Mouse (Mus musculus) megakaryocyte, adult 5-6 weeks (primary cell): ENCODE measurements around the gene Psmd3. TPM values are rescaled to one million over a fixed set of nuclear protein-coding genes. Genes with fewer than 3 reads are reported as not detected.
"Not testable (repeated sequence)": the region's sequence is repeated elsewhere in the genome, so short reads cannot be mapped to it uniquely, and the experiment has no call there.

ENCODE experiments used
- ATAC-seq: 2 replicates; pipeline ENCODE4 v1.8.0; 2016; ENCODE audit warnings: mild to moderate bottlenecking, inconsistent platforms; ENCODE audit not compliant: poor library complexity, severe bottlenecking
- total RNA-seq, 2 experiments: library from RNA; stranded (forward) in 1 of 2; stranded (reverse) in 1 of 2; fragments of 153-499, 151-499 nt in 1 of 2; fragments of 221-1000, 200-1000 nt in 1 of 2; gene quantifications; 2 replicates each; pipeline versions ENCODE4 v1.2.3 to v1.2.4; 2015 to 2017

Gene Psmd3
- total RNA-seq, 2 experiments from 2014 or later, result 21.7 to 34.6 TPM

DNA sequence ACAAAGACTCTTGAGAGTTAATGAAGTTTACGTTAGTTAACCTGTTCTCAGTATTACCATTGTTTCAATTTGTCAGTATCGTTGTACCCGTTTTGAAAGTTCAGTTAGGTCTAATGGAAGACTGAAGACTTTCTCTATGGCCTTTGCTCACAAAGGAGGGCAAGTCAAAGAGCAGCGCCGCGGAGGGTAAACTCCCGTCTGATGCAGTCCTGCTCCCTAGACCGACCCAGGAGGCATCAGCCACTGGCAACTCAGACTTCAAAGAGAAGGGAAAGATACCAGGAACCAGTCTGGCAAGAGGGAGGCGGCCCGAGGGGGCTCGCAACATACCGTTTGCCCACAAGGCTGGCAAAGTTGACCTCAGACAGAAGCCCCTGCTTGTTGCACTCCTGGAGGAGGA is 31.3 kb downstream of the Psmd3 start:
- no peak for ATAC-seq

DNA sequence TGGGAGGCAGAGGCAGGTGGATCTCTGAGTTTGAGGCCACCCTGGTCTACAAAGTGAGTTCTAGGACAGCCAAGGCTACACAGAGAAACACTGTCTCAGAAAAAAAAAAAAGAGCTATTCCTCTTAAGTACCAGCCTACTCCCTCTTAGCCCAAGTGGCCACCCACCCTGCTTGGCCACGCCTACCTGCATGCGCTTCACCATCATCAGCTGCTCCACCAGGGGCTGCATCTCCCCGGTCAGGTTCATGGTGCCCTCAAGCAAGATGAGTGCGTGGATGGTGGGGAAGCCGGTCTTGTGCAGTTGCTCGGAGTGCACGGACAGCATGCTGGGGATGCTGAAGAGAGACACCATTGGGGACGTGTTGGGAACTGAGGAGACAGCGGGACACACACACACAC is 33.6 kb downstream of the Psmd3 start:
- ATAC-seq, result no peak

DNA sequence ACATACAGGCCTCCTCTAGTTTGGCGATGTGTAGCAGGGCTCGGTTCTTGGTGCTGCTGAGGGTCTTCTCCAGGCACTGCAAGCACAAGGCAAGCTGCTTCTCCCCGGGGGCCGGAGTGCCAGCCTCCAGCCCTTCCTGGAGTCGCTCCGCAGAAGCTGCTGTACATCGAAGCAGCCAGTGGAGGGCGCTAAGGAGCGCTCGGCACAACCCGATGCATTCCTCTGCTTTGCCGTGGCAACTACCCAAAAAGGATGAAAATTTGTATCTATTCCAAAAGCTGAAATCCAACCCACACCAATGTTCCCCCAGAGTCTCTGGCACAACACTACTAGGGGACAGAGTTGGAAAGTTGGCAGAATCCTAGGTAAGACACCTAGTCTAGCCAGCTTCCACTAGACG is 35.5 kb downstream of the Psmd3 start:
- peak; percentile 68 for ATAC-seq

DNA sequence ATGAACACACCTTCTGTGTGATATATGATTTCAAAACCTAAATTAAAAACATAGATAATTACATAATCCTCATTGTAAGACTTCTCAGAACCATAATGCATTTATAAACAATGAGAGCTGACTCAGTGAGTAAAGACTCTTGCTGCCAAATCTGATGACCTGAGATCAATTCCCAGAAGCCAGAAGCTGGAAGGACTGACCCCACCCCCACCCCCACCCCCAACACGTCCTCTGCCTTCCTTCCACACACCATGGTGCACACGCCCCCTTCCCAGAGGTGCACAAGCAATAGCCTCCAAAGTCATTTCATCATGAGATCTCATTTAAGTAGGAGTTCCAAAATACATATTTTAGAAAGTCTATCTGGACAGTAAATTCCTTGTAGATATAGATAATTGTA is 38.4 kb downstream of the Psmd3 start:
- ATAC-seq, result no peak

DNA sequence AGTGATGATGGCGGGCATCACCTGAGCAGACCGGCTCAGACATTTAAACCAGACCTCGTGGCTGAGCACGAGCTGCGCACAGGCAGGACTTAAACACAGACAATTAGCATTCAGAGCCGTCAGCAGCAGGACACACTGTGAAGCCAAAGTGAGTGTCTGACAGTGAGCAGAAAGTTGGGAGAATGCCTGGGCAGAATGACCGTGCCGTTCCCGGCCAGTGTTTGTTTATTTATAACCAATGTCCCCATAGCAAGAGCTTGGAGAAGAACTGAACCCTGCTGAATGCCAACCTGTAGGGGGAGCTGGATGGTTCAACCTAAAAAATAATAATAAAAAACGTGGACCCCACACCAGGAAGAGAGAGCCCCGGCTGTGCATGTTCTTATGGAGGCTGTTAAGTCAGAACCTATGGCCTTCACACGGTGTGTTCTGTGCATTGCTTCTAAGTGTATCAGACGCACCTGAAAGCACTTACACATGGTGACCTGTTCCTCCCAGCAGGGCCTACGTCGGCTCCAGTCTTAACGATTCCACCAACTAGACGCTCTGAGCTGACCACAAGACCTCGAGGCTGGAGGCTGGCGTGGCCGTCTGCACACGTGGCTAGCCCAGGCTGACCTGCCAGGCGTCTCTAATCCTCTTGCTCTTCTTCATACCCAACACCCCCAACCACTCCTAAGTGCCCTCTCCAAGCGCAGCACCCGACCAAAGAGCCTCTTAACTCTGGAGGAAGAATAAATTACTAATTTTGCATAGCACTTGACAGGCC is 39.3 kb downstream of the Psmd3 start:
- no peak for ATAC-seq

DNA sequence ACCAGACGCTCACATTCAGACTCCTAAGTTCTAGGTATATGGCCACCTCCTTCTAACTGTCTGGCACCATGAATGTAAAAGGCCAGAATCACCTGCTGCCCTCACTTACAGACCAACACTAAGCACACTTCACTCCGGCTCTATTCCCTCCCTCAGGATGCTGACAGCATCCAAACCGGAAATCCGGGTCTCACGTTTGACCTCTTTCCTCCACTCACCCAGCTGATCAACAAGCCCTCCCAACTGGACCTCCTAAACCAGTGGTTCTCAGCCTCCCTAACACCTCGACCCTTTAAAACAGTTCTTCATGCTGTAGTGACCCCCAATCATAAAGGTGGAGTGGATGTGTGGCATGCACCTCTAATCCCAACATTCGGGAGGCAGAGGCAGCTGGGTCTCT is 40.7 kb downstream of the Psmd3 start:
- no peak for ATAC-seq

DNA sequence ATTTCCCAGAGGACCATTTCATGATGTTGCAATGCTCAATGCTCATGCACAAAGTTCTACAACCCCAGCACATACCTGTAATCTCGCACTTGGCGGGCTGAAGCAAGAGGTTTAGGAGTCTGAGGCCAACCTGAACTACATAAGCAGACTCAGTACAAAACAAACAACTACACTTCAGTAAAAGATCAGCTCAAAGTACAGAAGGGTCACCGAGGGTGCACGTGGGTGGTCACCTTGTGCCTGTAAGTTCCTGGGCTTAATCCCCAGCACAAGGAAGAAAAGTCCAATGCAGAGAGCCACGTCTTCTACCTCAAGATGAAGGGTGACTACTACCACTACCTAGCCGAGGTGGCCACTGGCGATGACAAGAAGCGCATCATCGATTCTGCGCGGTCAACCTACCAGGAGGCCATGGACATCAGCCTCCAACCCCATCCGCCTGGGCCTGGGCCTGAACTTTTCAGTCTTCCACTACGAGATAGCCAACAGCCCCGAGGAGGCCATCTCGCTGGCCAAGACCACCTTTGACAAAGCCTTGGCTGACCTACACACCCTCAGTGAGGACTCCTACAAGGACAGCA is 43.7 kb downstream of the Psmd3 start:
- no peak for ATAC-seq

DNA sequence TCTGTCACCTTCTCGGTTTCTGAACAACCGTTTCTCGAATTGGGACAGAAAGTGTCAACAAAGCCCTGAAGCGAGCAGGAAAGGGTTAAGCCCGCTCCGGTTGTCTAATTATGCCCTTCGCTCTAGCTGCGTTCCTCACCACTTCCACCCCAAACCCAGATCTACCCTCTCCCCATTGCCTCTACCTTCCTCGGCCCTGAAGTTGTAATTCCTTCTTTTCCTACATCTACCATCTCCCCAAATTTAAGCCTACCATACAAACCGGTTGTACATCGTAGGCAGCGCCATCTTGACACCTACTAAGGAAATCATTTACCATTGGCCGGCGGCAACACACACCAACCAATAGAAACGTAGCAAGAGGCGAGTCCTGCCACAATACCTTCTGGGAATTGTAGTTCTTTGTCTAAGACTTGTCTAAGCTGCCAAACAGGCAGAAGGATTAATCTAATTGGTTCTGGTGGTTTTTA is 46.8 kb downstream of the Psmd3 start, which contains the start of gene Med24:
TSS of gene Med24 (minus strand) at position 317 of the 470 bp plus-strand sequence.
- peak; percentile 100 for ATAC-seq

DNA sequence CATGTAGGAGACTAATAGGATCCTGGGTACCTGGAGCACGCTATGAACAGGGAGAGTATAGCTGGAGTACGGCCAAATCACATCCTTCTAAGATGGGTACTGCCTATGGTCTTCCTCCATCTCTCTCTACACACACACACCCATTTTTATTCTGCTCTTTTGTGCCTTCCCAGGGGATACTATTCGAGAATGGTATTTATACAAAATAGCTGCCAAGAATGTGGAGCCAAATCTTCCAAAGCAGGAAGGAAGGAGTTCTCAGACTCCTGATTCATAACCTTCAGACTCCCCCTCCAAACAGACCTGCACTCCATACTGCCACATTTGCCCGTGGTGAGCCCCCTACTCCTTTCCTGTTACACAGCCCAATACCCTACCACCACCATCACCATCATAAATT is 48.4 kb downstream of the Psmd3 start:
- no peak for ATAC-seq

DNA sequence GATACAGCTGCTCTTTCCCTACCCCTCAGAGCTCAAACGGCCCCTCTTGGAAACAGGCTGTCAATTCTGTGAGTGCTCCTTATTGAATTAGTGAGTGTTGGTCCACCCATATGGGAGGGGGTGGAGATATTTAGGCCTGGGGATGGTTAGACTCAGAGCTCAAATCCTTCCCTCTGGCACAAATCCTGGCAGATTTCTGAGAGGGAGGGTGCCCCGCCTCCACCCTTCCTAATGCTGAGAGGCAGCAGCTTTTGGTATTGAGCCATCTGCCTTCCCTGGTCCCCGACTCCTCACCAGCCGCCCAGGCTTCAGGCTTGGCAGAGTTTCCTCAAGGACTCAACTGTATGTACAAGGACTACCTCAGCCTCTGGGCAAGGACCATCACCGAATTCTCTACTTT is 48.8 kb downstream of the Psmd3 start:
- no peak for ATAC-seq

DNA sequence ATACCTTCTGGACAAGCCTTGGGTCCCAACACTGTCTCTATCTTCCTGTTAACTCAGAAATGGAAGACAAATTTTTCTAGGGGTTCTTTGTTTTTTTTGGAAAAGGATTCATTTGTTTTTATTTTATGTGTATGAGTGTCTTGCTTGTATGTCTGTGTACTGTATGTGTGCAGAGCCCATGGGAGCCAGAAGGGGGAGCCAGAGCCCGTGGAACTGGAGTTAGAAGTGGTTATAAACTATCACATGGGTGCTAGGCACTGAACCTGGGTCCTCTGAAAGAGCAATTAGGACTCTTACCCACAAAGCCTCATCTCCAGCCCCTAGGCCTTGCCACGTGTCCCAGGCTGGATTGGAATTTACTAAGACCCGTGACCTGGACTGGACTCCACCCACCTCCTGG is 51.7 kb downstream of the Psmd3 start:
- ATAC-seq, result no peak

DNA sequence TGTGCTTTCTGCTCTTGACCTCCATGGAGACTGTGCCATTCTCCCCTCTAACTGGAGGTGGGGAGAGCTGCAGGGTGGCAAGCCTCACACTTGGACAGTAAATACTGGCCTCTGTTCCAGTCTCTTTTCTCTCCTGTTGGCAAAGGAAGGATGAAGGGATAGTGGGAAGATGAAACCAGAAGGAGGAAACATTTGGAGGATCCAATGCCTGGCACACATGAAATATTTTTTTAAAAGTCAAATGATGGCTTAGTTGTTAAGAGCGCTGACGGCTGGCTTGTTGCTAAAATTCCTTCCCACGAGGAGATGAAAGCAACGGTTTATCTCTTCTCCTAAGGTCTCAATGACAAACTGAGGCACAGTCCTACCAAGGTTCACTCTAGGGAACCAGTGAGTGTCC is 52.8 kb downstream of the Psmd3 start:
- ATAC-seq, result no peak

DNA sequence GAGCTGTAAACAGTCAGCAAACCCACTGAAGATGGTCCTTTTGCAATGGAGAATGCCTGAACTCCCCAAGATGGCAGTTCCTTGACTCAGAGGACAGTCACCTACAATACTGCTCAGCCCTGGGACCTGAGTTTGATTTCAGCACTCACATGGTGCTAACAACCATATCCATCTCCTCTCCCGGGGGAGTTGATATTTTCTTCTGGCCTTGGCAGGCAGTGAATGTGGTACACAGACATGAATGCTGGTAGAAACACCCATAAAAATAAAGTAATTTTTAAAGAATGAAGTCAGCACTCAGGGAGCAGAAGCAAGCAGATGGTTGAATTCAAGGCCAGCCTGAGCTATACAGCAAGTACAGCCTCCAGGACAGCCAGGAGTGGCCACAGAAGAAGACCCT is 53.8 kb downstream of the Psmd3 start:
- ATAC-seq, result no peak

DNA sequence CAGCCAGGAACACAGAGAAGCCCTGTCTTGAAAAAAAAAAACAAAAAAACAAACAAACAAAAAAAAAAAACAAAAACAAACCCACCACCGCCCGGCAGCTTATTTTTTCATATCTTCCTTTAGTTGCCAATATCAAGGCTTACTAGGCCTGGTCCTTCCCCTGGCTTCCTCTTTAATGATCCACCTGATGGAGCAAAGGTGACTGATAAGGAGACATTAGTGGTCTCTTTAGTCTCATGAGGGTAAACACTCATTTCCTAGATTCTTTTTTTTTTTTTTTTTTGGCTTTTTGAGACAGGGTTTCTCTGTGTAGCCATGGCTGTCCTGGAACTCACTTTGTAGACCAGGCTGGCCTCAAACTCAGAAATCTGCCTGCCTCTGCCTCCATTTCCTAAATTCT is 54.9 kb downstream of the Psmd3 start:
- ATAC-seq, result not testable (repeated sequence)

DNA sequence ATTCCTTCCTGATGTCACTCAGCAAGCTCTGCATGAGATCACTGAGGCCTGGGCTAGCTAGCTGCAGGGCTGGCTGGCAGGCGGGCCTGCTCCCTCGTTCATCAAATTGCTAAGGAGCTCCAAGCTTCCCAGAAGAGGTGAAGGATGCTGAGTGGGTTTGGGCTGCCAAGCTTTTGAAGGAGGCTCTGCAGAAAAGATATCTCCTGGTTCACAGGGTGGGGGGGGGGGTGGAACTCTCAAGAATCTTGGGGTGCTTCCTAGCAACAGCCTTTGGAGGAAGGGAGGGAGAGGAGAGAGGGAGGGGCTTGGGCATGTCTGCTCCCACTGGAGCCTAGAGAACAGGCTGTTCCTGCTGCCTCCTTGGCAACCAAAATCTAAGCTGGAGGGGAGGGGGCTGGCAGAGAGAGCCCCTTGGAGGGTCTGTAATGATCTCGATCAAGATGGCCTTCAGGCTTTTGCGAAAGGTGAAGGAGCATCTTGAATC is 56.1 kb downstream of the Psmd3 start:
- no peak for ATAC-seq

DNA sequence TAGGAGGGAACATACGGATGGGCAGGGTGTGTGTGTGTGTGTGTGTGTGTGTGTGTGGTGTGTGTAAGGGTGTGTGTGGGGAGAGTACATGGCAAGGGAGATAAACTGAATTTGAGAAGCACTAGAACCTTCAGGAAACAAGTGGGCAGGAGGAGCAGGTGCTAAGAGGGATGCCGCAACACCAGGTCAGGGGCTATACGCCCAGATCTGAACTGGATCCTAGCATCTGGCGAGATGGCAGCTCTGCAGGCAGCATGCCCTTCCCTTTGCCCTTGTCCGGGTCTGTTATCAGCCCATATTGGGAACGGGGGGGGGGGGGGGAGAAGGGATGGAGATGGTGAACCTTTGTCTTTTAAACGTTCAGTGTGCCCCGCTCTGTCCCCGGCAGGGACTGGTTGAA is 56.6 kb downstream of the Psmd3 start:
- ATAC-seq, result no peak

DNA sequence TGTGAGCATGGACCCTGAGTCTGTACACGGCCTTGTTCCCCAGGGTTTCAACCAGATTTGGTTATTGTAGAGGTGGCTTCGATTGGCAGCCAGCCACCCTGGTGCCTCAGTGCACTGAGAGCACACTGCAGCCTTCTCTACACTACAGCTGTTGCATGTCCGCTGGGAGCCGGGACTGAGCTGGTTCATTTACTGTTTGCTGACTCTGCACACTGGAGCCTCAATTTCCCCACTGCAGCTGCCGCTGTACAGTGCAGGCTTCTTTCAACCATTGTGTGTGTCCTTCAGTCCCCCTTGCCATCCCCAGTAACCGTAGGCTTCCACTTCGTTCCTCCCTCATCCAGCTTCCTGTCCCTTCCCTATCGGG is 57.7 kb downstream of the Psmd3 start:
- ATAC-seq, result no peak

DNA sequence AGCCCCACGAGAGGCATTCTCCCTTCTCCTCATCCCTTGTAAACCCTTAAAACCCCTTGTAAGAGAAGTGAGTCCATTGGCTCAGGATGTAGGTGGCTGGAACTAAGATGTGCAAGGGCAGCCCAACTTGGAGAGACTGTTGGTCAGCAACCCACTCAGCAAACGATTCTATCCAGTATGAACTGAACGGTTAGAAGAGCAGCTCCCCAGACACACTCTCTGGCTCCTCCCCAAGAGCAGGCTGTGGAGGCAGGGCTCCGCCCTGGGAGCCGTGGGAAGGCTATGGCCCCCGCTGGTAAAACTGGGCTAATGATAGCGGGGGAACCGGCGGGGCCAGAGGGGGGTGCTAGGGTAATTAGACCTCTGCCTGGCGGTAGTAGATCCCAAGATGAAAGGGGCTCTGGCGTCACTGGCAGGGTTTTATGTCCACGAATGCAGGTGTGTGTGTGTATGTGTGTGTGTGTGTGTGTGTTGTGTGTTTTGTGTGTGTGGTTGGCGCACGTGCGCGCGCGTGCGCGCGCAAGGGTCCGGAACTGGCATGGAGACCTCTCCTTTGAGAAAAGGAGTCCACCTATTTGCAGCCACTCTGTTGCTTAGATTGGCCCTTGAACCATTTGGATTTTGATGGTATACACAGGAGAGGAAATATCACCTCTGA is 58.2 kb downstream of the Psmd3 start, which contains the start of gene Thra:
TSS of gene Thra (plus strand) at position 246 of the 658 bp plus-strand sequence.
- ATAC-seq, result peak; percentile 59

DNA sequence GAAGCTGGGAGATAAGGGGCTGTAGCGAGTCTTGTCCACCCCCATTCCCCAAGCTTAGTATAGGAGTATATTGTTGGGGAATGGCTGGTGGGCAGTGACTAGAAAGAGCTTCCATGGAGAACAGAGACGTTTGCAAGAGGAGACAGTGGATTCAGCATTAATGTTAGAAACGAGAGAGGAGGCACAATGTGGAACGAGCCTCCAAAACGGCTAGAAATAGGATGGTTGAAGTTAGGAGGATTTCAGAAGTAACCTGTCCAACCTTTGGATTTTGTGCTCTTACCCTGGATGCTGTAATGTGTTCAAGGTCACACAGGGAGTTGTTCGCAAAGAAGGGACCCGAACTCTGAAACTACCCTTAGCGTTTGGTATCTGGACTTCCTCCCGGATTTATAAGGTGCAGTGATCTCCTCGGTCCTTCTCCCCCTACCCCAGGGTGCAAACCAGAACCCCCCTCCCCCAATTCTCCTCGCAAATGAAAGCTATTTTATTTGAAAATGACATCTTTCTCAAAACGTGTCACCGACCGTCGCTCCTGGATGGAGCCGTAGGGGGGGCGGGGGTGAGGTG is 58.8 kb downstream of the Psmd3 start:
- no peak for ATAC-seq

DNA sequence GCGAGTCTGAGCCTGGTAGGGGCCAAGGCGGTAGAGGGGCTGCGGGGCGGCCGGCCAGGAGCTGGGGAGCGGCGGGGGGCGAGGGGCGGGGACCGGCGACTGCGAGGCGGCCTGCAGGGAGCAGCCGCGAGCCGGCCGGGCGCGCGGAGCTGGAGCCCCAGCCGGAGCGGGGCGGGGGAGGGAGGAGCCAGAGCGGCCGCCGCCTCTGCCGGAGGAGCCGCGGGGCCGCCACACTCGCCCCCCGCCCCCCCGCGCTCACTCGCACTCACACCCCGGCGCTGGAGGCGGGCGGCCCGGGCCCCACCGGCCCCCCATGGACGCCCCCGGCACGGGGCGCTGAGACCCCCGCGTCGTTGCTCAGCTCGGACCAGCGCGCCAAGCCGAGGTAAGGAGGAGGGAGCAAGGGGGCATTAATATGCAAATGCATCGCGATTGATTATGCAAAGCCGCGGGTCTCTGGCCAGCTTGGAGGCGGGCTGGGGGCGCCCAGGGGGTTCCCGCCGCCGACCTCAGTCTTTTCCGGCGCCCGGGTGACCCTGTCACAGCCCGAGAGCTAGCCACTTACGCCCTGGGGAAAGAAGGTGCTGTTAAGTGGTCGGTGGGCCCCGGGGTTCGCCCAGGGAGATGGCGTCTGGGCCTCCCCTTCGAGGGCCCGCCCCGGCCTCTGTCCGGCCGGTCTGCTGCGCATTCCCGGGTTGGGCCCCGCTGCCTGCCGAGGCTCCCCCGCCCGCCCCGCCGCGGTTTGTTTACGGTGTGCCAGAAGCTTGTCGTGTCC is 59.5 kb downstream of the Psmd3 start:
- ATAC-seq, result peak; percentile 83
